Mouse (Mus musculus) mouse embryonic stem cell (cell line): ENCODE measurements around the gene Olfr1447.

Experiments used
- in situ Hi-C, 2 experiments: fragments of 300-500 bp; cut with MboI; formaldehyde crosslinking; loops; 1 replicate in 1 of 2; 3 replicates in 1 of 2; pipeline ENCODE4 v1.14.3; 2019 to 2020; ENCODE audit warnings: low sequenced_read_pairs in 2 of 2, low pct_unique_long_range_greater_than_20kb in 1 of 2, mixed read lengths in 1 of 2; ENCODE audit not compliant: unreplicated experiment in 1 of 2

Olfr1447 gene

GRCm38 (mm10) chr19:12903643-12904042, at the start of gene Olfr1447:
Gene Olfr1447 (minus strand): TSS chr19:12903743.
- in situ Hi-C loops, result no loop called here

GRCm38 (mm10) chr19:12949958-12950357, 46.4 kb upstream of the Olfr1447 start, which contains the start of gene Olfr1450:
Gene Olfr1450 (plus strand): TSS chr19:12950258.
- in situ Hi-C loops, result no loop called here

GRCm38 (mm10) chr19:12930540-12930939, 27.0 kb upstream of the Olfr1447 start, which contains the start of gene Olfr1449:
Gene Olfr1449 (plus strand): TSS chr19:12930840.
- in situ Hi-C loops, result no loop called here

GRCm38 (mm10) chr19:12924319-12924718, 20.8 kb upstream of the Olfr1447 start, which contains the start of gene Olfr1448:
Gene Olfr1448 (minus strand): TSS chr19:12924419.
- in situ Hi-C loops, result no loop called here

GRCm38 (mm10) chr19:12893424-12893823, 10.1 kb downstream of the Olfr1447 start, which contains the start of gene Olfr1446:
Gene Olfr1446 (minus strand): TSS chr19:12893524.
- in situ Hi-C loops, result no loop called here

- in situ Hi-C loops, result no loop called here
These were observed 20.0 kb downstream of the Olfr1447 start, which contains the start of gene Olfr1445 for GRCm38 (mm10) chr19:12883555-12883954. Gene Olfr1445 (plus strand): TSS chr19:12883855.

- in situ Hi-C loops, result no loop called here
These were observed 46.6 kb downstream of the Olfr1447 start, which contains the start of gene Olfr1444 for GRCm38 (mm10) chr19:12856983-12857382. Gene Olfr1444 (plus strand): TSS chr19:12857283.
